In the genomic region with DNA sequence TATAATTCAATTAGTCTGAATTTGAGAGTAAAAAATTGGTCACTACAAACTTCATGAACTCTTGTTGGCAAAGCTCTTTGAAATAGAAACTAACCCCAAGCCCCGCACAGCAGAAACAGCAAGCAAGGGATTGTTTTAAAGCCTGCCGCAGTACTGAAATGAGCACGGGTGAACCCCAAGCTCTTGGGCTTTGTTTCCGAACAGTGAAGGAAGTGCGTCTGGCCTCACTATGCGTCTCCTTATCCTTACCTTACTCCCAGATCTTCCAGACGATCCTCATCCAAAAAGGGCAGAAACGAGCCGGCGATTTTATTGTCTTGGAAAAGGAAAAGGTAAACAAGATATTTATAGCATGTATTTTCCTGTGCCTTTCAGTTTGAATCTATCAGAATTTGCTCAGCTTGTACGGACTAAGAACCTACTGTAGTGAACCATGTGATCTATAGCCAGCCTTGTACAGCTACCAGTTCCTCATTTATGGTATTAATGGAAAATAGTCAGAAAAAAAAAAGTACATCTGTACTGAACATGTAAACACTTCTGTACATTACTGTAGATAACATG, we compare ENCODE assay signal across 16 mouse cellular contexts. TPM values are rescaled to one million over a fixed set of nuclear protein-coding genes. Genes with fewer than 3 reads are reported as not detected.
DNase-seq lines count a peak whose midpoint lies in the region; ATAC-seq and TF ChIP-seq lines count a peak whose summit lies in the region.
"Had no signal": no experiment of that assay in that cellular context is flagged by ENCODE, and none has a peak within 500 bp of the region (broad histone marks: within the 10 kb centered on the region; RNA-seq: fewer than 3 reads in every experiment).

No protein-coding gene starts in this region.

- H3K9ac ChIP-seq in heart, adult 2 months (ENCODE audit: low read depth, low read length), result peak overlapping the region; percentile 16; the same call in 1 of the 2 replicates
- no peak overlapping the region for H3K9ac ChIP-seq in intestine, embryonic 16.5 days (ENCODE audit: low read depth, low read length)
- no peak overlapping the region for H3K9ac ChIP-seq in stomach, embryonic 15.5 days
- H3K9ac ChIP-seq: forebrain, embryonic 12.5 days; neural tube, embryonic 12.5 days had no signal

- H3K4me2 ChIP-seq in intestine, embryonic 16.5 days (ENCODE audit: low read depth, low read length), result 0 out of 2 replicates have a peak overlapping the region, but pooled peaks have one; percentile 3
- peak overlapping the region; percentile 25; the same call in 1 of the 2 replicates for H3K4me2 ChIP-seq in stomach, embryonic 15.5 days
- H3K4me2 ChIP-seq: forebrain, embryonic 12.5 days; neural tube, embryonic 12.5 days had no signal

- TF ChIP-seq POLR2A in heart, adult 2 months (IDR thresholded peaks at IDR 0.05; ENCODE audit: insufficient read depth, low read depth, low read length), result no peak

- H3K79me2 ChIP-seq in heart, adult 2 months (replicated peaks; ENCODE audit: control insufficient read depth, insufficient read depth, low read length), result no peaks in the 10 kb centered on the region

- peak overlapping the region; percentile 9; the same call in 1 of the 2 replicates for H3K4me3 ChIP-seq in heart, adult 2 months
- no peak overlapping the region for H3K4me3 ChIP-seq in intestine, embryonic 16.5 days (ENCODE audit: low read length)
- H3K4me3 ChIP-seq in stomach, embryonic 15.5 days (replicated peaks), result no peak overlapping the region; the same call in 1 of the 2 replicates
- H3K4me3 ChIP-seq: forebrain, embryonic 12.5 days; neural tube, embryonic 12.5 days had no signal

- TF ChIP-seq CTCF in heart, adult 2 months (IDR thresholded peaks at IDR 0.05), result no peak

- H3K27me3 ChIP-seq in heart, adult 2 months (ENCODE audit: control insufficient read depth, insufficient read depth, low read length), result no peaks in the 10 kb centered on the region
- no peaks in the 10 kb centered on the region for H3K27me3 ChIP-seq in intestine, embryonic 16.5 days (replicated peaks; ENCODE audit: control insufficient read depth, insufficient read depth, low read length)
- no peaks in the 10 kb centered on the region for H3K27me3 ChIP-seq in stomach, embryonic 15.5 days (replicated peaks)
- H3K27me3 ChIP-seq: forebrain, embryonic 12.5 days; neural tube, embryonic 12.5 days had no signal

- peaks cover 8% of the 10 kb centered on the region for H3K4me1 ChIP-seq in heart, adult 2 months (ENCODE audit: control insufficient read depth, insufficient read depth, low read length)
- H3K4me1 ChIP-seq in intestine, embryonic 16.5 days (ENCODE audit: control insufficient read depth, insufficient read depth, low read length), result peaks cover 13% of the 10 kb centered on the region
- peaks cover 11% of the 10 kb centered on the region; the same call in 1 of the 2 replicates for H3K4me1 ChIP-seq in stomach, embryonic 15.5 days
- H3K4me1 ChIP-seq: neural tube, embryonic 12.5 days had no signal

- peak overlapping the region; percentile 47 for H3K27ac ChIP-seq in heart, adult 2 months
- no peak overlapping the region for H3K27ac ChIP-seq in intestine, embryonic 16.5 days (ENCODE audit: low read length)
- peak overlapping the region; percentile 31; the same call in 1 of the 2 replicates for H3K27ac ChIP-seq in stomach, embryonic 15.5 days
- H3K27ac ChIP-seq: forebrain, embryonic 12.5 days; neural tube, embryonic 12.5 days had no signal

- TF ChIP-seq EP300 in heart, adult 2 months (IDR thresholded peaks at IDR 0.05; ENCODE audit: insufficient read depth, low read depth, low read length), result no peak

- intact Hi-C loops in heart, adult 2 months (cut with DNase I), result no loop called here
- intact Hi-C loops in heart, postnatal 25 days (cut with DNase I), result no loop called here

- no peaks in the 10 kb centered on the region for H3K9me3 ChIP-seq in intestine, embryonic 16.5 days (ENCODE audit: control insufficient read depth, low read length)
- no peaks in the 10 kb centered on the region for H3K9me3 ChIP-seq in stomach, embryonic 15.5 days
- H3K9me3 ChIP-seq: forebrain, embryonic 12.5 days; neural tube, embryonic 12.5 days had no signal

- DNase-seq in heart, adult 2 months, result no peak
- DNase-seq in heart, postnatal 25 days (ENCODE audit: low spot score), result no peak
- DNase-seq in spleen, postnatal 36 days (ENCODE audit: low spot score in 2 of 2), result peak; percentile 37 to 39
- DNase-seq in spleen, postnatal 14 days (ENCODE audit: low spot score in 2 of 2), result no peak
- DNase-seq in adrenal gland, adult 2 months, result no peak
- no peak for DNase-seq in adrenal gland, adult 8-10 months
- DNase-seq: kidney, adult 8-10 months; thymus, postnatal 25 days had no signal

- no peak for ATAC-seq in intestine, embryonic 16.5 days
- no peak for ATAC-seq in stomach, embryonic 15.5 days (ENCODE audit: insufficient read depth, low FRiP score, low read depth)

- H3K36me3 ChIP-seq in heart, adult 2 months (ENCODE audit: control insufficient read depth, insufficient read depth, low read length), result peaks cover 10% of the 10 kb centered on the region
- H3K36me3 ChIP-seq in intestine, embryonic 16.5 days (ENCODE audit: control insufficient read depth, insufficient read depth, low read length), result no peaks in the 10 kb centered on the region
- peaks cover 4% of the 10 kb centered on the region; the same call in 1 of the 2 replicates for H3K36me3 ChIP-seq in stomach, embryonic 15.5 days
- H3K36me3 ChIP-seq: neural tube, embryonic 12.5 days had no signal

- WGBS in heart, adult 2 months, result 55% methylated on average over 11 of the region's 11 CpGs
- 58% methylated on average over 11 of the region's 11 CpGs for WGBS in intestine, embryonic 16.5 days
- WGBS in stomach, embryonic 15.5 days, result 67% methylated on average over 11 of the region's 11 CpGs

RNA-seq across cellular contexts. Expression of gene Samhd1, which starts 5.4 kb away (rescaled TPM):
- total RNA-seq in heart, adult 2 months (2021), result 10 to 100 TPM; 22.7 to 23.8 TPM
- 19.8 and 22.7 TPM in 2 replicates for polyA plus RNA-seq in heart, adult 2 months (2012; rRNA removed)
- total RNA-seq in heart, postnatal 25 days (2021), result 10 to 100 TPM; 21.6 to 22.4 TPM
- polyA plus RNA-seq in intestine, embryonic 16.5 days (2015; fragmentation: Nextera tagmentation; extraction: Ambion mirVana), result 22.0 and 22.3 TPM in 2 replicates
- polyA plus RNA-seq in stomach, embryonic 15.5 days (2015; fragmentation: Nextera tagmentation; extraction: Ambion mirVana), result 27.1 and 28.9 TPM in 2 replicates
- 10 to 100 TPM; 23.0 to 26.8 TPM for total RNA-seq in adrenal gland, adult 2 months (2021)
- polyA plus RNA-seq in adrenal gland, adult 2 months (2012; rRNA removed), result 11.7 and 13.4 TPM in 2 replicates
- total RNA-seq in adrenal gland, adult 8-10 months (2022), result 10 to 100 TPM; 22.4 to 38.9 (median 31.0) TPM

RNA-seq across cellular contexts. Expression of gene Tldc2, which starts 42.8 kb away (rescaled TPM):
- total RNA-seq in heart, adult 2 months (2021), result not detected
- not detected in 2 replicates for polyA plus RNA-seq in heart, adult 2 months (2012; rRNA removed)
- not detected for total RNA-seq in heart, postnatal 25 days (2021)
- not detected in 2 replicates for polyA plus RNA-seq in intestine, embryonic 16.5 days (2015; fragmentation: Nextera tagmentation; extraction: Ambion mirVana)
- polyA plus RNA-seq in stomach, embryonic 15.5 days (2015; fragmentation: Nextera tagmentation; extraction: Ambion mirVana), result not detected in 2 replicates
- total RNA-seq in adrenal gland, adult 2 months (2021), result not detected
- 0.19 TPM in 1 of 2 replicates, not detected in the other for polyA plus RNA-seq in adrenal gland, adult 2 months (2012; rRNA removed)
- not detected for total RNA-seq in adrenal gland, adult 8-10 months (2022)
- total RNA-seq: heart, adult 18-20 months; layer of hippocampus, postnatal 10 days; megakaryocyte-erythroid progenitor cell, adult 5-6 weeks had no signal
- polyA plus RNA-seq: forebrain, embryonic 12.5 days; limb, embryonic 11.5 days; neural tube, embryonic 12.5 days had no signal

RNA-seq across cellular contexts. Expression of gene Soga1, which starts 50.6 kb away (rescaled TPM):
- 10 to 100 TPM; 10.0 to 11.7 TPM for total RNA-seq in heart, adult 2 months (2021)
- polyA plus RNA-seq in heart, adult 2 months (2012; rRNA removed), result 4.8 and 6.6 TPM in 2 replicates
- 10 to 100 TPM; 11.9 to 14.1 TPM for total RNA-seq in heart, postnatal 25 days (2021)
- polyA plus RNA-seq in intestine, embryonic 16.5 days (2015; fragmentation: Nextera tagmentation; extraction: Ambion mirVana), result 1.2 and 1.3 TPM in 2 replicates
- polyA plus RNA-seq in stomach, embryonic 15.5 days (2015; fragmentation: Nextera tagmentation; extraction: Ambion mirVana), result 3.6 and 4.2 TPM in 2 replicates
- 10 to 100 TPM; 30.9 to 36.6 TPM for total RNA-seq in adrenal gland, adult 2 months (2021)
- 31.1 and 33.1 TPM in 2 replicates for polyA plus RNA-seq in adrenal gland, adult 2 months (2012; rRNA removed)
- 10 to 100 TPM; 38.6 to 50.0 (median 46.5) TPM for total RNA-seq in adrenal gland, adult 8-10 months (2022)

Comparison
In these comparisons a context has a peak if more than half of its experiments do, and no peak if none do; other contexts are left out.
1. DNase-seq: peak in spleen, postnatal 36 days (2 of 2); none in heart, adult 2 months (0 of 2), heart, postnatal 25 days (single experiment), spleen, postnatal 14 days (0 of 2), adrenal gland, adult 2 months (single experiment) and adrenal gland, adult 8-10 months (single experiment).